Mouse (Mus musculus) liver, embryonic 11.5 days (tissue): Measurements from ENCODE around the gene Gm10153. TPM values are rescaled to one million over a fixed set of nuclear protein-coding genes. Genes with fewer than 3 reads are reported as not detected.
"Not testable (repeated sequence)": the region's sequence is repeated elsewhere in the genome, so short reads cannot be mapped to it uniquely, and the experiment has no call there.

ENCODE experiments used
- ATAC-seq: fragments of 200-750 bp; cut with Nextera tagmentation; replicated peaks from 2 replicates; pipeline ENCODE4 v1.8.0; 2017; ENCODE audit warnings: moderate number of reproducible peaks, mild to moderate bottlenecking, moderate TSS enrichment, moderate library complexity; ENCODE audit not compliant: low FRiP score
- DNase-seq: peaks from one replicate; pipeline ENCODE4 v3.0.0-alpha.2; 2017; ENCODE audit warnings: low spot score
- H3K27ac ChIP-seq: fragments of 300-500 bp; sonication (generic); 2 replicates; pipeline ENCODE4 v1.5.1; 2014; ENCODE audit warnings: mild to moderate bottlenecking, low read depth, low read length, control low read depth
- H3K27me3 ChIP-seq: fragments of 300-500 bp; sonication (generic); replicated peaks from 2 replicates; pipeline ENCODE4 v1.6.1; 2014; ENCODE audit warnings: low read length, mixed read lengths; ENCODE audit not compliant: control insufficient read depth, insufficient read depth
- H3K36me3 ChIP-seq: fragments of 300-500 bp; sonication (generic); 2 replicates; pipeline ENCODE4 v1.6.1; 2014; ENCODE audit warnings: mild to moderate bottlenecking, low read length, moderate library complexity, mixed read lengths; ENCODE audit not compliant: control insufficient read depth, insufficient read depth
- H3K4me1 ChIP-seq: fragments of 300-500 bp; sonication (generic); replicated peaks from 2 replicates; pipeline ENCODE4 v1.6.1; 2014; ENCODE audit warnings: low read length, mixed read lengths; ENCODE audit not compliant: control insufficient read depth, insufficient read depth
- H3K4me2 ChIP-seq: fragments of 300-500 bp; sonication (generic); 2 replicates; pipeline ENCODE4 v1.6.1; 2014; ENCODE audit warnings: mild to moderate bottlenecking, control low read depth, moderate library complexity
- H3K4me3 ChIP-seq: fragments of 300-500 bp; sonication (generic); 2 replicates; pipeline ENCODE4 v1.5.1; 2014; ENCODE audit warnings: low read depth, low read length, control low read depth
- H3K9ac ChIP-seq: fragments of 300-500 bp; sonication (generic); 2 replicates; pipeline ENCODE4 v1.6.1; 2014; ENCODE audit warnings: low read depth, low read length, control low read depth
- H3K9me3 ChIP-seq: fragments of 300-500 bp; sonication (generic); 2 replicates; pipeline ENCODE4 v1.6.1; 2016; ENCODE audit warnings: low read length, inconsistent platforms, mixed read lengths; ENCODE audit not compliant: control insufficient read depth
- WGBS: fragments of 180-500 bp; shearing (Covaris S2); extraction: QIAGEN DNeasy Blood & Tissue Kit; methylation state at CpG from one replicate; pipeline ENCODE4 v1.1.7; 2014; 5-methylcytosine and 5-hydroxymethylcytosine counted together
- polyA plus RNA-seq: library from polyadenylated mRNA; unstranded; fragments of >200 nt; fragmentation: Nextera tagmentation; extraction: Ambion mirVana; gene quantifications from 2 replicates; pipeline ENCODE4 v1.2.1, GENCODE M21; 2014

Gene Gm10153
- polyA plus RNA-seq, 1 experiment from 2014 or later, result not detected

GRCm38 (mm10) chr7:142155308-142155707, 34.9 kb downstream of the Gm10153 start:
- Histone ChIP-seq H3K27me3 (no peaks in the 10 kb centered on the region; the same call in 1 of the 2 replicates), H3K27ac (no peak overlapping the region), H3K9me3 (no peaks in the 10 kb centered on the region), H3K36me3 (no peaks in the 10 kb centered on the region), H3K4me1 (no peaks in the 10 kb centered on the region), H3K4me3 (no peak overlapping the region), H3K4me2 (no peak overlapping the region), H3K9ac (no peak overlapping the region)
- ATAC-seq, result no peak
- 71% methylated on average over 1 of the region's 1 CpGs for WGBS
- DNase-seq, result no peak

DNA sequence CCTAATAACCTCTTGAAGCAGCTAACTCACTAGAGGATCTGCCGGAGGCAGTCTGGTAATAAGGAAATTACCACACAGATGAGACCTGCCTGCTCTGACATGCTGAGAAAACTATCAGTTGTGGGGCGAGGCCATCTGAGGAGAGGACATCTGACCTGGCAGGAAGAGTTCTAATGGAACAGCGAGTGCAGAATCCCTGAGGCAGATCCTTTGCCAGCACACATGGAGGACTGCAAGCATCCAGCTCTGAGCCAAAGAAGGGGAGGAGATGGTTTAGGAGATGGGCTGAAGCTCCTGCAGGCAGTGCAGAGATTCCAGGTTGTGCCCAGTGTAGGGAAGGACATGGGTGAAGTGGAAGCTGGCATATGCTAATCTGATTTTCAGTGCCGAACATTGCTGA, 38.0 kb downstream of the Gm10153 start:
- H3K36me3 ChIP-seq, result no peaks in the 10 kb centered on the region
- H3K9ac ChIP-seq, result no peak overlapping the region
- H3K4me3 ChIP-seq, result no peak overlapping the region
- H3K27ac ChIP-seq, result no peak overlapping the region
- H3K4me2 ChIP-seq, result no peak overlapping the region
- no peaks in the 10 kb centered on the region for H3K4me1 ChIP-seq
- DNase-seq, result no peak
- no peak for ATAC-seq
- H3K27me3 ChIP-seq, result no peaks in the 10 kb centered on the region; the same call in 1 of the 2 replicates
- no peaks in the 10 kb centered on the region for H3K9me3 ChIP-seq
- WGBS, result 82% methylated on average over 4 of the region's 4 CpGs

GRCm38 (mm10) chr7:142148633-142149032, 41.6 kb downstream of the Gm10153 start:
- H3K4me3 ChIP-seq, result no peak overlapping the region
- no peak for DNase-seq
- H3K9me3 ChIP-seq, result no peaks in the 10 kb centered on the region
- H3K27me3 ChIP-seq, result no peaks in the 10 kb centered on the region
- H3K27ac ChIP-seq, result no peak overlapping the region
- no peak overlapping the region for H3K4me2 ChIP-seq
- H3K36me3 ChIP-seq, result no peaks in the 10 kb centered on the region
- no peaks in the 10 kb centered on the region for H3K4me1 ChIP-seq
- no peak for ATAC-seq
- H3K9ac ChIP-seq, result no peak overlapping the region

DNA sequence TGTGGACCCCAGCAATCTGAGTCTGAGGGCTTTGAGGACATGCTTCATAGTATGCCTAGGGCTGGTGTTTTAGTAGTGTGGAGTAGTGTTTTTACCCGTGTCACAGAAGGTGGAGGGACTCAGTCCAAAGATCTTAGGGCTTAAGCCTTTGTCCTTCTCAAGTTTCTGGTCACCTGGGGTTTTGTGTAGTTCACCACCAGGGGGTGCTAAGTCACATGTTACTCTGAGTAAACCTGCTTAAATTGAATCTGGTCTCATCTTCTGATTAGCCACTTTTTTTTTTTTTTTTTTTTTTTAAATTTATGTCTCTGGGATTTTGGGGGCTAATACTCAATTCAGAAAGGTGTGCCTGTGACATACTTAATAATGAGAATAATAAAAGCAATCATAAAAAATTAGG, 44.2 kb downstream of the Gm10153 start:
- Histone ChIP-seq H3K4me1 (no peaks in the 10 kb centered on the region), H3K9me3 (no peaks in the 10 kb centered on the region), H3K36me3 (no peaks in the 10 kb centered on the region), H3K27me3 (no peaks in the 10 kb centered on the region), H3K4me2 (no peak overlapping the region), H3K9ac (no peak overlapping the region), H3K4me3 (no peak overlapping the region), H3K27ac (no peak overlapping the region)
- 4% methylated on average over 1 of the region's 1 CpGs for WGBS
- ATAC-seq, result no peak
- DNase-seq, result no peak

- no peak for ATAC-seq
- no peak for DNase-seq
These were observed 44.7 kb downstream of the Gm10153 start for GRCm38 (mm10) chr7:142145413-142145940.

DNA sequence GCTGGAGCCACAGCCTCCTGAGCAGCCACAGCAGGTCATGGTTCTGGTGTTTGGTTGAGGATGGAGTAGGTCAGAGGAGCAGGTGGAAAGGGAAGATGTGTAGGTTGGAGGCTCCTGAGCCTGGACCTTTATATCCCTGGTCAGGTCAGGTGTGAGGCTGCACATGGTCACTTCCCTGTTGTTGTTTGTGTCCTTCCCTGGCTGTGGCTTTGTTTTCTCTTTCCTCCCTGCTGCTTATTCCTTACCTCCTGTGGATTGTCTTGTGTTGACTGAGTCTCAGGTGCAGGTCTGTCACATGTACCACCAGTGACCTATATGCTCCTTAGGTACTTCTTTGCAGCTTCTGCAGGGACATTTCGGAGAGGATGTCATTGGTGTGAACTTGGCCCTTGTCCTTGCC, 45.7 kb downstream of the Gm10153 start, which contains the start of gene Gm45337:
Gm45337 (minus strand) TSS at position 101 of the 400 bp plus-strand sequence.
- WGBS, result 68% methylated on average over 1 of the region's 1 CpGs
- no peak for DNase-seq

More at GRCm38 (mm10) chr7:142145413-142145940, 44.7 kb downstream of the Gm10153 start:
- H3K4me1 ChIP-seq, result no peaks in the 10 kb centered on the region
- H3K36me3 ChIP-seq, result no peaks in the 10 kb centered on the region
- H3K4me2 ChIP-seq, result no peak overlapping the region
- no peaks in the 10 kb centered on the region for H3K9me3 ChIP-seq
- 51% methylated on average over 4 of the region's 4 CpGs for WGBS
- no peak overlapping the region for H3K4me3 ChIP-seq
- no peak overlapping the region for H3K9ac ChIP-seq
- no peak overlapping the region for H3K27ac ChIP-seq
- H3K27me3 ChIP-seq, result no peaks in the 10 kb centered on the region

GRCm38 (mm10) chr7:142143506-142144010, 46.6 kb downstream of the Gm10153 start:
- H3K27ac ChIP-seq, H3K36me3 ChIP-seq, H3K4me3 ChIP-seq, H3K27me3 ChIP-seq, H3K9ac ChIP-seq, H3K9me3 ChIP-seq, H3K4me2 ChIP-seq, H3K4me1 ChIP-seq, DNase-seq, ATAC-seq: not testable (repeated sequence)
- WGBS, result 10% methylated on average over 1 of the region's 1 CpGs

More for the DNA sequence above, 45.7 kb downstream of the Gm10153 start, which contains the start of gene Gm45337:
- Histone ChIP-seq H3K27ac (no peak within 1 kb of the TSS), H3K9ac (no peak within 1 kb of the TSS), H3K9me3 (no peaks in the 10 kb centered on the region), H3K36me3 (no peaks in the 10 kb centered on the region), H3K4me2 (no peak within 1 kb of the TSS), H3K27me3 (no peaks in the 10 kb centered on the region), H3K4me3 (no peak within 1 kb of the TSS), H3K4me1 (no peaks in the 10 kb centered on the region)
- no peak for ATAC-seq

DNA sequence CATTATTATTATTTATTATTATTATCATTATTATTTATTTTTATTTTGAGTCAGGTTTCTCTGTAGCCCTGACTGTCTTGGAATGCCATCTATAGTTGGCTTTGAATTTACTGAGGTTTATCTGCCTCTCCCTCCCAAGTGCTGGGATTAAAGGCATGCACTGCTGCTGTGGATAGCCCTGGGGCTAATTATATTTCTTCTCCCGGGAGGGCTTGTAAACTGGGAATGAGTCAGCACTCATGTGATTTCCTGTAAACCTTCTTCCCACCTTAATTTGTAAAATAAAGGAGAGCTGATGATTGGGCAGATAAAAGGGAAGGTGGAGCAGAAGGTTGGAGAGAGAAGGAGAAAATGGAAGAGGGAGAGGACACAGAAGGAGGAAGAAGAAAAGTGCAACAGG, 49.5 kb downstream of the Gm10153 start:
- H3K4me3 ChIP-seq, result no peak overlapping the region
- no peak overlapping the region for H3K27ac ChIP-seq
- H3K9ac ChIP-seq, result no peak overlapping the region
- 13% methylated on average over 1 of the region's 1 CpGs for WGBS
- no peaks in the 10 kb centered on the region for H3K36me3 ChIP-seq
- H3K9me3 ChIP-seq, result no peaks in the 10 kb centered on the region
- no peaks in the 10 kb centered on the region for H3K27me3 ChIP-seq
- H3K4me1 ChIP-seq, result no peaks in the 10 kb centered on the region
- no peak overlapping the region for H3K4me2 ChIP-seq
- no peak for DNase-seq
- no peak for ATAC-seq
